Mouse (Mus musculus) olfactory bulb, adult 2 months (tissue): ENCODE measurements around the gene Skp1a. TPM values are rescaled to one million over a fixed set of nuclear protein-coding genes. Genes with fewer than 3 reads are reported as not detected.

ENCODE experiments used
- H3K27ac ChIP-seq: fragments of 200-500 bp; 2 replicates; pipeline ENCODE4 v1.5.1; 2012; ENCODE audit warnings: low read depth, low read length; ENCODE audit not compliant: insufficient read depth
- H3K4me1 ChIP-seq: fragments of 200-500 bp; 2 replicates; pipeline ENCODE4 v1.6.1; 2012; ENCODE audit warnings: low read length; ENCODE audit not compliant: control insufficient read depth, insufficient read depth
- H3K4me3 ChIP-seq: fragments of 200-500 bp; 2 replicates; pipeline ENCODE4 v1.5.1; 2012; ENCODE audit warnings: mild to moderate bottlenecking, low read depth, low read length, moderate library complexity; ENCODE audit not compliant: insufficient read depth
- CTCF ChIP-seq: fragments of 200-500 bp; IDR thresholded peaks from 2 replicates; pipeline ENCODE4 v1.5.1; 2012; ENCODE audit warnings: low read depth, mild to moderate bottlenecking, low read length, moderate library complexity; ENCODE audit not compliant: insufficient read depth
- POLR2A ChIP-seq: fragments of 200-500 bp; IDR thresholded peaks from 2 replicates; pipeline ENCODE4 v1.6.1; 2012; ENCODE audit warnings: mild to moderate bottlenecking, low read depth, low read length, moderate library complexity; ENCODE audit not compliant: insufficient read depth
- WGBS: fragments of 180-500 bp; shearing (Covaris S2); methylation state at CpG from one replicate; pipeline ENCODE4 v1.1.7; 2018; 5-methylcytosine and 5-hydroxymethylcytosine counted together
- polyA plus RNA-seq: library from polyadenylated mRNA; stranded (reverse); fragments of >200 nt; gene quantifications from 2 replicates; pipeline ENCODE4 v1.2.4, GENCODE M21; 2012; ENCODE audit warnings: low replicate concordance; ENCODE audit not compliant: missing spikeins, insufficient read depth, insufficient read length

Skp1a gene
- polyA plus RNA-seq, 1 experiment: not detected

GRCm38 (mm10) chr11:52294103-52294502 lies 62.3 kb downstream of the Skp1a start:
- Histone ChIP-seq H3K4me1 (peaks cover 4% of the 10 kb centered on the region), H3K4me3 (no peak overlapping the region), H3K27ac (no peak overlapping the region)
- 89% methylated on average over 9 of the region's 9 CpGs for WGBS
- TF ChIP-seq CTCF (no peak), POLR2A (no peak)

Other genes with a start within 250 kb of the Skp1a start
- 345 TPM in 1 of 2 replicates, not detected in the other for gene Ube2b, start 231.2 kb upstream of the Skp1a start, polyA plus RNA-seq
- gene Cdkl3, start 227.8 kb upstream of the Skp1a start, polyA plus RNA-seq: not detected in 2 replicates
- 56.9 and 143 TPM in 2 replicates for gene Ppp2ca, start 133.3 kb upstream of the Skp1a start, polyA plus RNA-seq
- not detected in 2 replicates for gene Olfr1373, start 86.5 kb upstream of the Skp1a start, polyA plus RNA-seq
- not detected in 2 replicates for gene Olfr1371, start 18.0 kb upstream of the Skp1a start, polyA plus RNA-seq
- 377 and 809 TPM in 2 replicates for gene Tcf7, start 51.0 kb downstream of the Skp1a start, polyA plus RNA-seq
- gene Vdac1, start 128.9 kb downstream of the Skp1a start, polyA plus RNA-seq: 374 TPM in 1 of 2 replicates, not detected in the other
- not detected in 2 replicates for gene 9530068E07Rik, start 164.4 kb downstream of the Skp1a start, polyA plus RNA-seq